In the genomic region with DNA sequence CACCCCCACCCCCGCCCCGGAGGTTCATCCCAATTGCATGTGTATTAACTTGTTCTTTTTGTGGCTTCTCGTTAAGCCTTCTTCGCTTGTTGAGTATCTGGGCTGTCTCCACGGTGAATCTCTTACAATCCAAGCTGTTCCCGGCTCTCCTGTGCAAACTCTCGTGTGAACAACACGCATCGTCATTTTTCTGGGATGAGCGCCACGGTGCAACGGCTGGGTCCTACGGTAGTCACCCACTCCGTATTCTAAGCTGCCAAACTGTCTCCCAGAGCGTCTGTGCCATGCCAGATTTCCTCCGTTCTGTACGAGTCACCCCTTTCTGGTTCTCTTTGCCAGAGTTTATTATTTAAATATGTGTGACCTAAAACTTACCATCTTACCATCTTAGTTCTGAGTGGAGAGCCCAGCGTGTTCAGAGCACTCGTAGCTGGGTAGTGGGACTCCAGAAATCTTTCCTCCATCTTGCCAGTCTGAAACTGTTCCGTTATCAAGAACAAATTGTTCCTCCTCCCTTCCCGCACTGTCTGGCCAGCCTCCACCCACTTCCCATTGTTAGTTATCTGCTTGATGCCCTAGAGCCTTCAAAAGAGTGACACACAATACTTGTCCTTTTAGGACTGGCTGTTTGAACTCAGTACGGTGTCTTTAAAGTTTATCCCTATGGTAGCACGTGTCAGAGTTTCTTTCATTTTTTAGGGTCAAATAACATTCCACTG, we compare ENCODE assay signal across 8 mouse cellular contexts.
DNase-seq lines count a peak whose midpoint lies in the region; ATAC-seq lines count a peak whose summit lies in the region.
"Had no signal": no experiment of that assay in that cellular context is flagged by ENCODE, and none has a peak within 500 bp of the region (broad histone marks: within the 10 kb centered on the region; RNA-seq: fewer than 3 reads in every experiment).

No protein-coding gene starts in this region.

- H3K27me3 ChIP-seq in midbrain, embryonic 11.5 days (ENCODE audit: control insufficient read depth, insufficient read depth, low read length), result no peaks in the 10 kb centered on the region
- no peaks in the 10 kb centered on the region for H3K27me3 ChIP-seq in midbrain, embryonic 16.5 days (ENCODE audit: control insufficient read depth, insufficient read depth, low read depth, low read length)
- H3K27me3 ChIP-seq in heart, embryonic 13.5 days (replicated peaks), result no peaks in the 10 kb centered on the region
- H3K27me3 ChIP-seq: liver, embryonic 13.5 days had no signal

- H3K4me3 ChIP-seq in midbrain, embryonic 11.5 days (ENCODE audit: low read depth, low read length), result no peak overlapping the region
- no peak overlapping the region for H3K4me3 ChIP-seq in midbrain, embryonic 16.5 days (ENCODE audit: low read depth, low read length)
- H3K4me3 ChIP-seq in heart, embryonic 13.5 days, result no peak overlapping the region
- H3K4me3 ChIP-seq: liver, embryonic 13.5 days had no signal

- 91% methylated on average over 23 of the region's 23 CpGs for WGBS in midbrain, embryonic 11.5 days
- 88% methylated on average over 23 of the region's 23 CpGs for WGBS in midbrain, embryonic 16.5 days
- WGBS in heart, embryonic 13.5 days, result 75% methylated on average over 23 of the region's 23 CpGs

- H3K9ac ChIP-seq in midbrain, embryonic 11.5 days (ENCODE audit: low read length), result no peak overlapping the region
- H3K9ac ChIP-seq in midbrain, embryonic 16.5 days (ENCODE audit: low read depth, low read length), result no peak overlapping the region
- H3K9ac ChIP-seq in heart, embryonic 13.5 days, result no peak overlapping the region
- H3K9ac ChIP-seq: liver, embryonic 13.5 days had no signal

- H3K4me1 ChIP-seq in midbrain, embryonic 11.5 days (ENCODE audit: control insufficient read depth, insufficient read depth, low read length), result no peaks in the 10 kb centered on the region
- H3K4me1 ChIP-seq in midbrain, embryonic 16.5 days (ENCODE audit: control insufficient read depth, insufficient read depth, low read length), result no peaks in the 10 kb centered on the region
- peaks cover 6% of the 10 kb centered on the region for H3K4me1 ChIP-seq in heart, embryonic 13.5 days

- intact Hi-C loops in left cerebral cortex, postnatal 4 days (cut with DNase I), result no loop called here

- no peak overlapping the region for H3K4me2 ChIP-seq in midbrain, embryonic 11.5 days
- no peak overlapping the region for H3K4me2 ChIP-seq in midbrain, embryonic 16.5 days (ENCODE audit: low read length)
- H3K4me2 ChIP-seq in heart, embryonic 13.5 days, result no peak overlapping the region
- H3K4me2 ChIP-seq: liver, embryonic 13.5 days had no signal

- peak; percentile 12 for DNase-seq in midbrain, embryonic 11.5 days (ENCODE audit: low spot score, missing footprints)
- peak; percentile 57 for DNase-seq in left cerebral cortex, postnatal 4 days
- peak; percentile 26 for DNase-seq in testis, postnatal 14 days (ENCODE audit: low spot score)
- no peak for DNase-seq in spleen, postnatal 14 days (ENCODE audit: low spot score in 2 of 2)
- DNase-seq: liver, embryonic 13.5 days had no signal

- no peak for ATAC-seq in midbrain, embryonic 11.5 days (ENCODE audit: low FRiP score)
- no peak for ATAC-seq in midbrain, embryonic 16.5 days
- no peak for ATAC-seq in heart, embryonic 13.5 days (ENCODE audit: extremely low read depth, insufficient number of reproducible peaks, low FRiP score, low TSS enrichment)
- no peak for ATAC-seq in inflammation-experienced regulatory T-cells, adult 6 months

- no peaks in the 10 kb centered on the region for H3K9me3 ChIP-seq in midbrain, embryonic 11.5 days (ENCODE audit: control insufficient read depth, low read length)
- H3K9me3 ChIP-seq in midbrain, embryonic 16.5 days (replicated peaks; ENCODE audit: control insufficient read depth, low read length, poor library complexity, severe bottlenecking), result no peaks in the 10 kb centered on the region
- H3K9me3 ChIP-seq in heart, embryonic 13.5 days, result no peaks in the 10 kb centered on the region
- H3K9me3 ChIP-seq: liver, embryonic 13.5 days had no signal

- H3K36me3 ChIP-seq in midbrain, embryonic 11.5 days (ENCODE audit: control insufficient read depth, insufficient read depth, low read length), result no peaks in the 10 kb centered on the region
- no peaks in the 10 kb centered on the region for H3K36me3 ChIP-seq in midbrain, embryonic 16.5 days (ENCODE audit: control insufficient read depth, insufficient read depth, low read length)
- no peaks in the 10 kb centered on the region for H3K36me3 ChIP-seq in heart, embryonic 13.5 days
- H3K36me3 ChIP-seq: liver, embryonic 13.5 days had no signal

- H3K27ac ChIP-seq in midbrain, embryonic 11.5 days (ENCODE audit: low read depth, low read length), result no peak overlapping the region
- no peak overlapping the region for H3K27ac ChIP-seq in midbrain, embryonic 16.5 days (ENCODE audit: low read length)
- H3K27ac ChIP-seq in heart, embryonic 13.5 days (replicated peaks), result peak overlapping the region; percentile 55
- H3K27ac ChIP-seq: liver, embryonic 13.5 days had no signal

Comparison
In these comparisons a context has a peak if more than half of its experiments do, and no peak if none do; other contexts are left out.
1. DNase-seq: peak in midbrain, embryonic 11.5 days (single experiment), left cerebral cortex, postnatal 4 days (single experiment) and testis, postnatal 14 days (single experiment); none in spleen, postnatal 14 days (0 of 2).